Mouse (Mus musculus): Measurements from ENCODE around the gene Usp6nl. TPM values are rescaled to one million over a fixed set of nuclear protein-coding genes. Genes with fewer than 3 reads are reported as not detected.
A peak's percentile ranks its signal among the peaks of the same experiment; 100 is the strongest.

Gene Usp6nl
- polyA plus RNA-seq, 1 experiment from 2014 or later, result 10.9 TPM

DNA sequence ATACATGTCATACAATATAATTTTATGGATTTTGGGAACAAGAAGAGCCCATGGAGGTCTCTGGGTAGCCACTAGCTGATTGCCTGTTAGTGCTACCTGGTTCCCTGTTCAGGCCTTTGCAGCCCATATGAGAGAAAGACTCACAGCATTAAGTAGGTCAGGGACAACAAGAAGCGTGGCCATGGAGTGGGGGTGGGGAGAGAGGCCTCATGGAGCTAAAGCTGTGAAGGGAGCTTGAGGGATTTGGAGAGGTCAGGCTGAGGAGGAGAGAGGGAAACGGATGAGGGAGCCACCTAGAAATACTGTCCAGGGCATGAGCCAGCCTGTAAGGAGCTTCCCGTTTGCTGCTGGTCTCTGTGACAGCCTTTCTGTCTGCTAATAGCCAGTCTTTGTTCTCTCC is 159.9 kb downstream of the Usp6nl start:
- Histone ChIP-seq H3K4me1 (peaks cover 33% of the 10 kb centered on the region), H3K9ac (no peak overlapping the region), H3K4me2 (no peak overlapping the region), H3K9me3 (no peaks in the 10 kb centered on the region), H3K36me3 (no peaks in the 10 kb centered on the region), H3K27ac (peak overlapping the region; percentile 34), H3K27me3 (no peaks in the 10 kb centered on the region), H3K4me3 (no peak overlapping the region)
- ATAC-seq (ENCODE audit: insufficient number of reproducible peaks, insufficient read depth, low FRiP score, low TSS enrichment, low read depth), result no peak
- 52% methylated on average over 3 of the region's 3 CpGs for WGBS

GRCm38 (mm10) chr2:6483081-6483992 is 160.9 kb downstream of the Usp6nl start:
- Histone ChIP-seq H3K9me3 (no peaks in the 10 kb centered on the region), H3K4me3 (no peak overlapping the region), H3K4me2 (no peak overlapping the region; the same call in 1 of the 2 replicates), H3K9ac (no peak overlapping the region), H3K36me3 (no peaks in the 10 kb centered on the region), H3K27ac (peak overlapping the region; percentile 68), H3K27me3 (no peaks in the 10 kb centered on the region), H3K4me1 (peaks cover 33% of the 10 kb centered on the region)
- WGBS, result 27% methylated on average over 8 of the region's 8 CpGs
- ATAC-seq (ENCODE audit: insufficient number of reproducible peaks, insufficient read depth, low FRiP score, low TSS enrichment, low read depth), result peak; percentile 68

DNA sequence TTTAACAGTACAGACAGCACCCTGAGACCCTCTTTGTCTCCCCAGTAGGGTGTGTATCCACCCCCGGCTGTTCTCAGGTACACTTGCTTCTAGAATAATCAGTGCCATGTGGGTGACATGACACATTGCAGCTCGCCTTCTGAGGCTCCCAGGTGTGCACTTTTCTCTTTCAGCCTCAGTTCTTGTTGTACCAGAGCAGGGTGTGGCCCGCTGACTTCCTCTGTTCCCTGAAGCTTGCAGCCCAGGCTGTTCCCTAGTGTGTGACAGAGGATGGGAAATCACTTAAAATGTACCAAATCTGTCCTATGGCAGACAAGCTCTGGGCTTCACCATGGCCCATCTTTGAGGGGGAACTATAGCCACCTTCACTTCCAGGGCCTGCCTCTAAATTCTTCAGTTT is 161.7 kb downstream of the Usp6nl start:
- no peak for ATAC-seq (ENCODE audit: insufficient number of reproducible peaks, insufficient read depth, low FRiP score, low TSS enrichment, low read depth)
- 80% methylated on average over 3 of the region's 3 CpGs for WGBS
- Histone ChIP-seq H3K9me3 (no peaks in the 10 kb centered on the region), H3K27me3 (no peaks in the 10 kb centered on the region), H3K4me2 (no peak overlapping the region), H3K4me1 (peaks cover 25% of the 10 kb centered on the region), H3K9ac (no peak overlapping the region), H3K36me3 (no peaks in the 10 kb centered on the region), H3K4me3 (no peak overlapping the region), H3K27ac (peak overlapping the region; percentile 68; the same call in 1 of the 2 replicates)

GRCm38 (mm10) chr2:6487566-6488488 is 165.4 kb downstream of the Usp6nl start:
- Histone ChIP-seq H3K4me1 (peaks cover 14% of the 10 kb centered on the region), H3K9ac (no peak overlapping the region), H3K27ac (no peak overlapping the region), H3K27me3 (no peaks in the 10 kb centered on the region), H3K4me3 (no peak overlapping the region), H3K36me3 (no peaks in the 10 kb centered on the region), H3K9me3 (no peaks in the 10 kb centered on the region), H3K4me2 (no peak overlapping the region)
- ATAC-seq (ENCODE audit: insufficient number of reproducible peaks, insufficient read depth, low FRiP score, low TSS enrichment, low read depth), result no peak
- WGBS, result 84% methylated on average over 10 of the region's 10 CpGs

DNA sequence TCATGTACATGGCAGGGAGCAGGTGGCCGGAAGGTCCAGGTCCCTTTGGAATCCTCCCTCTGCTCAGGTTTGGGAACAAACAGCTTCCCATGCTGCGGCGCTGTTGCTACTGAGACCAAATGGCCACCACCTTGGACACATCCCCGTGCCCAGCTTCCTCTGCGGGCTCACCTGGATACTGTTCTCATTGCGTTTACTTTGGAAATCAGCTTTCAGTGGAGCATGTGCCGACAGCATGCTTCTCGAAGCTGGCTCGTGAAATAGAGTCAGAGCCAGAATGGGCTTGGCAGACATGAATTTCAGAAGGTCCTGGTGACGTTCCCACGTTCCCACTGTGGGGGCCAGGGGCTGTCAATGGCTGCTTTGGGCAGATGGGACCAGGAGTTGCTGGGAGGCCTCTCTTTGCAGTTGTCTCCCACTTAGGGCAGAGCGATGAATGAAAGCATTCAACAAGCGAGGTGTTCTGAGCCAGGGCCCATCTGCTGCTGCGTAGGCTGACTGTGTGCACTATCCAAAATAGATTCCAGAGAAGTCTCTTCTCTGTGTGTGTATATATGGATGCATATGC is 166.1 kb downstream of the Usp6nl start:
- WGBS, result 86% methylated on average over 14 of the region's 14 CpGs
- no peak for ATAC-seq (ENCODE audit: insufficient number of reproducible peaks, insufficient read depth, low FRiP score, low TSS enrichment, low read depth)

DNA sequence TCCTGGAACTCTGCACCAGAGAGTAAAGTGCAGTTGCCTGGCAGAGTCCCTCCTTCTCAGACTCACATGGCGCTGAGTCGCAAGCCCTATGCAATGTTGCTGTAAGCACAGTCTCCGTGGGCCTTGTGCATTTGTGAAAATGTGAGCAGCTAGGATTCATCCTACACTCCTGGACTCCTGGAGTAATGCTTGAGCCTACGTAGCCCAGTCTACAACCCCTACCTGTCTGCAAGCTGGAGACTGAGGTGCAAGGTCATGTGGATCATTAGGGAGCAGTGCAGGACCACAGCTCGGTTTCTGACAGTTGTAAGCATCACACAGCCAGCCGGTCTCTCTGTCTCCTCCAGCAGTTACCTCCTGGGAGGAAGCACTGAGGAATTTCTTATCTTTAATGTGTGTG is 167.6 kb downstream of the Usp6nl start:
- Histone ChIP-seq H3K27me3 (no peaks in the 10 kb centered on the region), H3K4me2 (no peak overlapping the region), H3K36me3 (no peaks in the 10 kb centered on the region), H3K27ac (no peak overlapping the region), H3K4me3 (no peak overlapping the region), H3K9ac (no peak overlapping the region), H3K9me3 (no peaks in the 10 kb centered on the region), H3K4me1 (no peaks in the 10 kb centered on the region)
- no peak for ATAC-seq (ENCODE audit: insufficient number of reproducible peaks, insufficient read depth, low FRiP score, low TSS enrichment, low read depth)
- 89% methylated on average over 6 of the region's 6 CpGs for WGBS

More for the DNA sequence above, 166.1 kb downstream of the Usp6nl start:
- H3K9ac ChIP-seq, result no peak overlapping the region
- no peak overlapping the region for H3K4me3 ChIP-seq
- H3K27me3 ChIP-seq, result no peaks in the 10 kb centered on the region
- H3K27ac ChIP-seq, result no peak overlapping the region
- H3K36me3 ChIP-seq, result no peaks in the 10 kb centered on the region
- H3K9me3 ChIP-seq, result no peaks in the 10 kb centered on the region
- H3K4me1 ChIP-seq, result peaks cover 7% of the 10 kb centered on the region
- H3K4me2 ChIP-seq, result no peak overlapping the region

DNA sequence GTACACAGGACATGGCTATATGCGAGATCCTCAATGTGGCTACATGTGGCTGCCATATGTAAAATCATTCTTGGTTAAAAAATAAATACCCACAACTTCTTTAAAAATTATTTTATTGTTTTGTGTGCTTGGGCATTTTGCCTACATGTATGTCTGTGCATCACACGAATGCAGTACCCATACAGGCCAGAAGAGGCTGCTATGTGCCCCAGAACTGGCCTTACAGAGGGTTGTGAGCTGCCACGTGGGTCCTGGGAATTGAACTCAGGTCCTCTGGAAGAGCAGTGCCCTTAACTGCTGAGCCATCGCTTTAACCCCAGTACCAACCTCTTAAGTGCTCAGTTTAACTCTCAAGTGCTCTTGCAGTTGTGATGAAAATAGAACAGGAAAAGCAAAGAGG is 168.4 kb downstream of the Usp6nl start:
- Histone ChIP-seq H3K9me3 (no peaks in the 10 kb centered on the region), H3K36me3 (no peaks in the 10 kb centered on the region), H3K4me1 (no peaks in the 10 kb centered on the region), H3K27ac (no peak overlapping the region), H3K9ac (no peak overlapping the region), H3K4me2 (no peak overlapping the region), H3K4me3 (no peak overlapping the region), H3K27me3 (no peaks in the 10 kb centered on the region)
- no peak for ATAC-seq (ENCODE audit: insufficient number of reproducible peaks, insufficient read depth, low FRiP score, low TSS enrichment, low read depth)
- 76% methylated on average over 4 of the region's 4 CpGs for WGBS

DNA sequence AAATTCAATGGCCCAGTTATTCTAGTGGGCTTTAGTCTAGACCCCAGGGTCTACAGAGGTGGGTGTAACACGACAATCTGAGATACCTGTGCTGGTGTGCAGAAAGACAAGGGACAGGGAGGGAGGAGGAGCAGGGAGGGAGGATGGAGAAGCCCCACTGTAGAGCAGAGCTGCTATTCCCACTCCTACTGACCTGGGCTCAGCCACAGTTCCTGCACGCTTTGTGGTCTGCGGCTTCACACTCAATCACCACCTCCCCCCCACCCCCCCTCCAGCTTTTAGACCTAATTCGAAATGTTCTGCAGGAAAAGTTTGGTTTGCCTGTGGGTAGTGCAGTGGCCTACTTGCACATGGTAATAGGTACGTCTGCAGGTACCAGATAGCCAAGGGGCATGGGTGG is 171.4 kb downstream of the Usp6nl start:
- 68% methylated on average over 5 of the region's 5 CpGs for WGBS
- Histone ChIP-seq H3K4me3 (no peak overlapping the region), H3K4me1 (peaks cover 11% of the 10 kb centered on the region; the same call in 1 of the 2 replicates), H3K27ac (no peak overlapping the region), H3K9ac (no peak overlapping the region), H3K9me3 (no peaks in the 10 kb centered on the region), H3K4me2 (no peak overlapping the region), H3K27me3 (no peaks in the 10 kb centered on the region), H3K36me3 (no peaks in the 10 kb centered on the region)
- ATAC-seq (ENCODE audit: insufficient number of reproducible peaks, insufficient read depth, low FRiP score, low TSS enrichment, low read depth), result no peak

Other genes starting within 250 kb of the Usp6nl start
- 9.4 and 10.1 TPM in 2 replicates for gene Proser2, start 192.5 kb upstream of the Usp6nl start, polyA plus RNA-seq (2015; fragmentation: Nextera tagmentation; extraction: Ambion mirVana)
- 3.0 and 3.6 TPM in 2 replicates for gene Echdc3, start 109.6 kb upstream of the Usp6nl start, polyA plus RNA-seq (2015; fragmentation: Nextera tagmentation; extraction: Ambion mirVana)

All from embryonic facial prominence, embryonic 13.5 days (tissue).